30 mouse cellular contexts compared by ENCODE assay signal in the genomic region with DNA sequence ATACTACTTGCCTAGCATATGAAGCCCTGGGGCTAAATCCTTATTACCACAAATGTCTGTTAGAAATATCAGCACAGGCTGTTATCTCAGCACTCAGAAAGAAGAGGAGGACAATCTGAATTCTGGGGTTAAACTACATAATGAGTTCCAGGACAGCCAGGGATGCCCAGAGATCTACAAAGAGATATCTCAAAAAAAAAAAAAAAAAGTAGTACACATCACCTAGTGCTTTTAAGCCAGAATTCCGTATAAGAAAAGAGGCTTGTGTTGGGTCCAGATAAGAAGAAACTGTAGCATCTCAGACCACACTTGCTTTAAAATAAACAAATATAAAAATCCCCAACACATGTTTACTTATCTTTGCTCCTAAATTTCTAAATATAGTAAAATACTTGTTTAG. TPM values are rescaled to one million over a fixed set of nuclear protein-coding genes. Genes with fewer than 3 reads are reported as not detected.
"Had no signal": no experiment of that assay in that cellular context is flagged by ENCODE, and none has a peak within 500 bp of the region (broad histone marks: within the 10 kb centered on the region; RNA-seq: fewer than 3 reads in every experiment).

No protein-coding gene starts in this region.

- H3K27ac ChIP-seq: gastrocnemius, adult 2 months; heart, adult 2 months; heart, embryonic 13.5 days; heart, embryonic 15.5 days; hindbrain, embryonic 13.5 days; hindbrain, embryonic 15.5 days; hindbrain, postnatal 0 days; kidney, embryonic 15.5 days; kidney, postnatal 0 days; left cerebral cortex, adult 2 months; limb, embryonic 13.5 days; limb, embryonic 15.5 days; liver, embryonic 14.5 days had no signal

- DNase-seq: gastrocnemius, adult 2 months; gastrocnemius, postnatal 10 days; gastrocnemius, postnatal 25 days; heart, adult 11 months; heart, adult 2 months; heart, postnatal 14 days; heart, postnatal 36 days; kidney, adult 11 months; kidney, adult 2 months; kidney, adult 9 months; kidney, postnatal 14 days; kidney, postnatal 36 days; layer of hippocampus, adult 9-11 months; left cerebral cortex, postnatal 4 days had no signal

- H3K4me3 ChIP-seq: gastrocnemius, adult 2 months; heart, adult 2 months; heart, embryonic 13.5 days; heart, embryonic 15.5 days; hindbrain, embryonic 13.5 days; hindbrain, embryonic 15.5 days; kidney, embryonic 15.5 days; left cerebral cortex, adult 2 months; limb, embryonic 13.5 days; limb, embryonic 15.5 days had no signal

- H3K27me3 ChIP-seq: heart, embryonic 13.5 days; heart, embryonic 15.5 days; hindbrain, embryonic 13.5 days; hindbrain, embryonic 15.5 days; kidney, embryonic 15.5 days; limb, embryonic 13.5 days; limb, embryonic 15.5 days had no signal

- H3K4me1 ChIP-seq: limb, embryonic 15.5 days had no signal

- H3K9me3 ChIP-seq: heart, embryonic 13.5 days; heart, embryonic 15.5 days; hindbrain, embryonic 13.5 days; hindbrain, embryonic 15.5 days; kidney, embryonic 15.5 days; limb, embryonic 13.5 days; limb, embryonic 15.5 days had no signal

- ATAC-seq: hindbrain, postnatal 0 days; intestine, embryonic 16.5 days had no signal

RNA-seq across cellular contexts. Expression of a gene that starts 35.7 kb away (rescaled TPM):
- total RNA-seq: gastrocnemius, adult 2 months; gastrocnemius, postnatal 10 days; gastrocnemius, postnatal 25 days; heart, adult 2 months; heart, postnatal 14 days; heart, postnatal 36 days; layer of hippocampus, adult 18-20 months; layer of hippocampus, postnatal 14 days; left cerebral cortex, adult 2 months; left cerebral cortex, postnatal 25 days; left cerebral cortex, postnatal 4 days had no signal
- polyA plus RNA-seq: heart, adult 2 months; heart, postnatal 0 days had no signal
